Mouse (Mus musculus): ENCODE results near the gene Wls.

The Wls gene

DNA sequence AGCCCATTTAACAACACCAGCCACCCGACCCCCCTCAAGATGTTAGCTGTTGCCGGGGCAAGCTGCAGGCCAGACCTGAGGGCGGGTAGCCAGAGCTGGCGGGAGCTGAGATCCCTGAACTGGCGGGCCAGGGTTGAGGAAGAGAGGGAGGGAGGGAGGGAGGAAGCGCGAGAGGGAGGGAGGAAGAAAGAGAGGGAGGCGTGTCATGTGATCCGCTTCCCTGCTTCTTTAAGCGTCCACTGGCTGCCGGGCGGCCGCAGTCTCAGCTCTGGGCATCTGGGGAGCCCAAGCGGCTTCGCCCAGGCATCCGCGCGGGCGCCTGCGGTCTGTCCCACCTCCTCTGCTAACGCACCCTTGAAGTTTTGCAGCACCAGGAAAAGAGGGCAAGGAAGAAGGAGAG, at the start of gene Wls:
Gene Wls, plus strand, starts transcription at position 192 of the 400 bp plus-strand sequence.
- peak; percentile 83 for DNase-seq

DNA sequence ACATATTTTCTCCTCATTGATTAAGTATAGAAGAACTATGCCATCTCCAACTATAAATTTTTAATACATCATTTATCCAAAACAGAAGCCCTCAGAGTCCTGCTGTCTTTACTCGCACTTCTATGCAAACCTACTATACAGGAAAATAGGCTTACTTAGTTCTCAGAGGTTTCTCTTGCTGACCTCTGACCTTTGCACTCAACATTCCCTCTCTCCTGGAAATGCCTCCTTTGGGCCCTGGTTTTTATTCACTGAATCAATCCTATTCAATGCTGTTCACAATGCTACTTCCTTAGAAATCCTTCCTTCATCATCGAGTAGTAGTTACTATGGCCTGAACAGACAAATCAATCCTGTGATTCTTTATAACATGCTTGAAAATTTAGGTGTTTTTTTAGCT, 49.7 kb upstream of the Wls start:
- no peak for DNase-seq

- DNase-seq, result no peak
These were observed 7.9 kb upstream of the Wls start for GRCm38 (mm10) chr3:159831535-159831934.

GRCm38 (mm10) chr3:159840002-159840816, 737 bp downstream of the Wls start:
- DNase-seq, result peak; percentile 86

- DNase-seq, result peak; percentile 33
These were observed 1.4 kb downstream of the Wls start for GRCm38 (mm10) chr3:159840817-159841390.

- DNase-seq, result peak; percentile 4
These were observed 2.0 kb downstream of the Wls start for GRCm38 (mm10) chr3:159841458-159841857.

DNA sequence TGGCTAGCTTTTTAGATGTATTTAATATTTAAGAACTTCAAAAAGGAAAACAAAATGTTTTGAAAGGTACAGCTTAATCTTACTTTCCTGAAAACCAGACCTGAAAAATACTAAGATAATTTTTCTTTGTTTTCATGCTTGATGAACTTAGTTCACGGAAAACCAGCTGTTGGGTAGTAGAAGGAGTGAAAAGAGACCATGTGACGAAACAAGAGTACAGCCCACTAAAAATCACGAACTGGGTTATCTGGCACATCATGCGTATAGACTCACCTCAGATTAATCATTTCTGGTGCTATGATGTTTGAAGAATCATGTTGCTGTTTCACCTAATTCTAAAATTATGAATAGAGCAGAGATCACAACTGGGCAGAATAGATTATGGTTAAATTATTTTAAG, 3.7 kb downstream of the Wls start:
- DNase-seq, result no peak

DNA sequence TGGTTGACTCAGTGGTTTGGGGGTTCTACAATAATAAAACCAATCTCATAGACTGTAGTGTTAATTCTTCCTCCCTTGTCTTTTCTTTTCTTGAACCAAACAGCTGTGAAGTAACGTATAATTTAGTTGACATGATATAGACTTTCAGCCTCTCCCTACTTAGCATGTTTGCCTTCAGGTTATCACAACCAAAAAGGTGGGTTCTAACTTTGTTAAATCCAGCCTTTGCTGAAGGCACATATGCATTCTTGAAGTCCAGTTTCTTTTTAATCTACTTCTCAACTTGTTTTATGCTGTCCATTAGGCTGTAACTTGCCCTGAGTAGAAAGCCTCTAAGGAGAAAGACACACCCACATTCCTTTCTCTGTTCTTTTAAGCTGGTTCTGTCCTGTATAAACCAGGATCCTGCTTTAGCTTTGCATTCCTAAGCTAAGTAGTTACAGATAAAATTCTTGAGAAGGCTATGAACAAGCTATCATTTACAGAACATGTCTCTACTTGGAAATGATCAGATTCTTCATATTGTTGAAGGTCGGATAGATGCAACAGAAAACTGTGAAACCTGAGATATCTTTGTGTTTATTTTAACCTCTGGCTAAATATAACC, 8.0 kb downstream of the Wls start:
- peak; percentile 16 for DNase-seq

GRCm38 (mm10) chr3:159848156-159848555, 8.7 kb downstream of the Wls start:
- peak; percentile 5 for DNase-seq

GRCm38 (mm10) chr3:159851476-159851875, 12.0 kb downstream of the Wls start:
- DNase-seq, result no peak

DNA sequence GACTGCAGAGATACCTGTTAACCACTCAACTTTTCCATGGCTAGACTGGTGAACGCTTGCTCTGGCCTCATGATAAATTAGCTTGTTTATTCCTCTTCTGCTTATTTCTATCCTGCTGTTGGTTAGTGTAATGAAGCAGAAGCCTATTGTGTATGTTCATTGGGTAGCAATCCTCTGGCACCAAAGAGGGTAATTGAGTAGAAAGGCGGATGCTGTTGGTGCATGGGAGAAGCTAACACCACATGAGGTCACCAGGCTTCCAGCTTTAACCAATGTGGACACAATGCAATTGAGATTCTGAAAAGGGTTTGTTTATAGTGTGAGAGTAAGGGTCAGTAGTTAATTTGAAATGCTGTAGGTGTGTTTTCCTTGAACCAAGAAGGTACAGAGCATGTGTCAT, 12.5 kb downstream of the Wls start:
- no peak for DNase-seq

- DNase-seq, result no peak
These were observed 17.6 kb downstream of the Wls start for GRCm38 (mm10) chr3:159857112-159857511.

DNA sequence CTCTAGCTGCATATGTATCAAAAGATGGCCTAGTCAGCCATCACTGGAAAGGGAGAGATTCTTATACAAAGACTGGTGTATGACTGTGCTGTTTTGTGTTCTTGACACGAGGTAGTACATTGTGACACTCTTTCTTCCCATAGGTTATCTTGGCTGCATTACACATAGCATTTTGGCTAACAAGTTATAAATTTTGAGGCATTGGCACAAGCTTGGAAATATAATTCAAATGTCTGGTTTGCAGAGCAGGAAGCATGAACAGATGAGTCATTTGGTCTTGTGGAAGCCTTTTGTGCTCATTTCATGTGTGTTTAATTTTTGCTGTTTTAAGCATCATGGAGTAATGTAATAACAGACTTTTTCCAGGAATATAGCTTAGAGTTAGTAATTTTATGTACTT, 26.2 kb downstream of the Wls start:
- no peak for DNase-seq

GRCm38 (mm10) chr3:159878983-159879382, 39.5 kb downstream of the Wls start:
- no peak for DNase-seq

GRCm38 (mm10) chr3:159883325-159883724, 43.9 kb downstream of the Wls start:
- DNase-seq, result no peak

GRCm38 (mm10) chr3:159884802-159885201, 45.3 kb downstream of the Wls start:
- DNase-seq, result no peak

DNA sequence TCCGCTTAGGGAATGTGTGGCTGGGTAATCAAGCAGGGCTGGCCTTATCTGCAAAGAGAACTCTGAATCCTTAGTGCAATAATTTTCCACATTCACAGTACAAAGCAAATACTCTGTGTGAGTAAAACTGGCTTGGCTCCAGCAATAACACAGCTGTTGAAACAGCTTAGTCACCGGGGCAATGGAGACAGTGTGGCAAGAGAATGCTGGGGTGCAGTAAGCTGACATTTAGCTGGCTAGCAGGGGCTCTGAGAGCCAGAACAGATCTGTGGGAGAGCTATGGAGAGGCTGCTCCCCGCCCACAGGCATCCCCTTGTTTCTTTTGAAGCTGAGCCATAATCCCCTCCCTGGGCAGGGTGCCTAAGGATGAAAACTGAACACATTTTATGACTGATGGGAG, 45.8 kb downstream of the Wls start:
- DNase-seq, result peak; percentile 92

DNA sequence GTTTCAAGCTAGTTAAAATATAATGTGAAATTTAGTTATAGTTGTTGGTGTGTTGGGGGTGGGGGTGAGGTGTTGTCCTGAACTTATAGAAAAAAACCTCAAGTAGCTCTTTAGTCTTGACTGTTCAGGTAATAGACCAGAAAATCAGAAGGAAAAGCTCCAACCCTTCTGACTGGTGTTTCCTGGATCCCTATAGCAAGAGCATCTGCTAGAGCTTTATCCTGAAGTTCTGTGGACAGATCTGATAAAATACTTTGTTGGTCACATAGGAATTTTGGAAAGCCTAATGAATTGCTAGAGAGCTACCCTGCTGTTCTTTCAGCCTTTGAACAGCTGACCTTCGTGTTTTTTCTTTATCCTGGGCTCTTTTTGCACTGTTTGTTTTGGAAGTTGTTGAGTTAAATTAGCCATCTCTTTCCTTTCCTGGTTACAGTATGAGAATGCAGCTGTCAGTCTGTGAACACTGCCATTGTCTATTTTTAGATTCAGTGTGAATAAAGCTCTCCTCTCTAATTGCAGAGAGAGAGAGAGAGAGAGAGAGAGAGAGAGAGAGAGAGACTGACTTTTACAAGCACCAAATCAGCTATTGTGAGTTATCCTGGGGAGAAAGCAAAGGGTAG, 46.4 kb downstream of the Wls start:
- no peak for DNase-seq

GRCm38 (mm10) chr3:159890176-159891056, 50.9 kb downstream of the Wls start:
- no peak for DNase-seq

GRCm38 (mm10) chr3:159891057-159891752, 51.7 kb downstream of the Wls start:
- DNase-seq, result no peak

DNA sequence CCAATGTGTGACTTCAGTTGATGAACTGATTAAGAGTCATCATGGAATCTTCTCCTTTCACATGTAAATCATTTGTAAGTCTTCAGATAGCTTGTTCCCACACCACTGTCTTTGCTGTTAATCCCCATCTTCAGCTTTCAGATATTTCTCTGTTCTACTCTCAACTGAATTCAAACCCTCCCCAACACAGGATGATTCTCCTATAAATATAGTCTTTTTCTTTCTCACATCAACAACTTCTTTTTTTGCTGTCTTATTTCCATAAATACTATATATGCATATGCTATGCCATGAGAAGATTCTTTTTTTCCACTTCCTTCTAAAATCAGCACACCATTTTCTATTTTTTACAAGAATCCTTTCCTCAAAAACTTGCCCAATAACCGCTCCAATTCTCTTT, 67.9 kb downstream of the Wls start:
- DNase-seq, result no peak

All from lung, postnatal 36 days (tissue).